Mouse (Mus musculus) gastrocnemius, adult 2 months (tissue): ENCODE results near the gene Gm14190. TPM values are rescaled to one million over a fixed set of nuclear protein-coding genes. Genes with fewer than 3 reads are reported as not detected.
"Not testable (repeated sequence)": the region's sequence is repeated elsewhere in the genome, so short reads cannot be mapped to it uniquely, and the experiment has no call there.

ENCODE experiments used
- DNase-seq: peaks from one replicate; pipeline ENCODE4 v3.0.0; 2022
- H3K27ac ChIP-seq: fragments of 200-600 bp; 2 replicates; pipeline ENCODE4 v1.8.1; 2022; ENCODE audit warnings: mild to moderate bottlenecking
- H3K4me3 ChIP-seq: fragments of 200-600 bp; 2 replicates; pipeline ENCODE4 v1.8.1; 2022; ENCODE audit warnings: mild to moderate bottlenecking, moderate library complexity
- CTCF ChIP-seq: fragments of 200-600 bp; IDR thresholded peaks from 2 replicates; pipeline ENCODE4 v1.8.1; 2022; ENCODE audit warnings: antibody characterized with exemption, mild to moderate bottlenecking, moderate library complexity
- intact Hi-C: fragments of 180-260 bp; cut with DNase I; formaldehyde crosslinking; loops from one replicate; pipeline ENCODE4 v1.15.1; 2025
- long read RNA-seq, 2 experiments: library from polyadenylated mRNA; stranded (forward); transcript quantifications; one replicate each; pipeline ENCODE4 v2.0.0; 2021
- total RNA-seq, 2 experiments: library from RNA; stranded (reverse); gene quantifications; 2 replicates each; pipeline ENCODE4 v1.2.3; 2021

Gene Gm14190
- total RNA-seq = not detected
- long read RNA-seq, experiment 1 = 0 reads
- long read RNA-seq, experiment 2 = 0 reads

DNA sequence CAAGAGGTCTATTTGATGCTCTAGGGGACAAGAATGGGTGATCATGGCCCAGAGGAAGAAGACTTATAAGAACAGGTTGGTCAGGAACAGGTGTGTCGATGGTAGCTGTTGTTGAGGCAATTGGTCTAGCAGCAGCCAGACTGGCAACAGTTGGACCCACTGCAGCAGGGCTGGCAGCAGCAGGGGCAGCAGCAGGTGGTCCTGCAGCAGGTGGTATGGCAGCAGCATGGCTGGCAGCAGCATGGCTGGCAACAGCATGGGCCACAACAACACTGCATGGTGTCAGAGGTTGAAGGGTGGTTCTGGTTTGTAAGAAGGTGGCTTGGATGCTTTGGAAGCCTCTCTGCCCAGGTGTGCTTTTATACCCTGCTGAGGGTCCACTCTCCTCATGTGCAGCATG, at the start of gene Gm14190:
Gene Gm14190, minus strand, starts transcription at position 278 of the 400 bp plus-strand sequence.
- H3K4me3 ChIP-seq = no peak within 1 kb of the TSS
- intact Hi-C loops = no loop called here
- DNase-seq = no peak
- no peak for TF ChIP-seq CTCF
- H3K27ac ChIP-seq = no peak within 1 kb of the TSS

DNA sequence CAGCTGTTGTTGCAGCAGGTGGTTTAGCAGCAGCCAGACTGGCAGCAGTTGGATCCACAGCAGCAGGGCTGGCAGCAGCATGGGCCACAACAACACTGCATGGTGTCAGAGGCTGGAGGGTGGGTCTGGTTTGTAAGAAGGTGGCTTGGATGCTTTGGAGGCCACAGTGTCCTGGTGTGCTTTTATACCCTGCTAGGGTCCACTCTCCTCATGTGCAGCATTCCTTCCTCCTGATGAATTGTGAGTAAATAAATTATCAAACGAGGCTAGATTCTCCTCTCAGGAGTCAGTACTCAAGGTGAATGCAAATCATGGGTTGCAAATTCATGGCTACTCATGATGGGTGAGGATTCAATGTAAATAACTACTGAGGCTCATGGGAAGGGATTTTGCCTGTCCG, 43.6 kb upstream of the Gm14190 start, which contains the start of gene Gm14180:
Gene Gm14180, minus strand, starts transcription at position 101 of the 400 bp plus-strand sequence.
- no peak for DNase-seq
- Histone ChIP-seq H3K4me3 (no peak within 1 kb of the TSS), H3K27ac (no peak within 1 kb of the TSS)
- intact Hi-C loops = no loop called here
- TF ChIP-seq CTCF = no peak

DNA sequence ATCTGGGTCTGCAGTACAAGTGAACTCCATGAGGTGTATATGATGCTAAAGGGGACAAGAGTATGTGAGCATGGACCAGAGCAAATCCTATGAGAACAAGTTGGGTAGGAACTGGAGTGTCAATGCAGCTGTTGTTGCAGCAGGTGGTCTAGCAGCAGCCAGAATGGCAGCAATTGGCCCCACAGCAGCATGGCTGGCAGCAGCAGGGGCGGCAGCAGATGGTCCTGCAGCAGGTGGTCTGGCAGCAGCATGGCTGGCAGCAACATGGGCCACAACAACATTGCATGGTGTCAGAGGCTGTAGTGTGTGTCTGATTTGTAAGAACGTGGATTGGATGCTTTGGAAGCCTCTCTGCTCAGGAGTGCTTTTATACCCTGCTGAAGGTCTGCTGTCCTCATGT, 33.5 kb upstream of the Gm14190 start:
- no peak for TF ChIP-seq CTCF
- intact Hi-C loops = loop anchor here (2.0 kb wide), 1 partner anchor 39 kb away; no protein-coding TSS in a partner anchor
- no peak for DNase-seq
- no peak overlapping the region for H3K4me3 ChIP-seq
- H3K27ac ChIP-seq = no peak overlapping the region

DNA sequence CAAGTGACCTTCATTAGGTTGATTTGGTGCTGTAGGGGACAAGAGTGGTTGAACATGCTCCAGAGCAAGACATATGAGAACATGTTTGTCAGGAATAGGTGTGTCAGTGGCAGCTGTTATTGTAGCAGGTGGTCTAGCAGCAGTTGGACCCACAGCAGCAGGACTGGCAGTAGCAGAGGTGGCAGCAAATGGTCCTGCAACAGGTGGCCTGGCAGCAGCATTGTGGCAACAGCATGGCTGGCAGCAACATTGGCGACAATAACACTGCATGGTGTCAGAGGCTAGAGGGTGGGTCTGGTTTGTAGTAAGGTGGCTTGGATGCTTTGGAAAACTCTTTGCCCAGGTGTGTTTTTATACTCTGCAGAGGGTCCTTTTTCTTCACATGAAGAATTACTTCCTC, 28.2 kb upstream of the Gm14190 start:
- no peak for TF ChIP-seq CTCF
- Histone ChIP-seq H3K27ac (no peak overlapping the region), H3K4me3 (no peak overlapping the region)
- no peak for DNase-seq
- intact Hi-C loops = no loop called here

DNA sequence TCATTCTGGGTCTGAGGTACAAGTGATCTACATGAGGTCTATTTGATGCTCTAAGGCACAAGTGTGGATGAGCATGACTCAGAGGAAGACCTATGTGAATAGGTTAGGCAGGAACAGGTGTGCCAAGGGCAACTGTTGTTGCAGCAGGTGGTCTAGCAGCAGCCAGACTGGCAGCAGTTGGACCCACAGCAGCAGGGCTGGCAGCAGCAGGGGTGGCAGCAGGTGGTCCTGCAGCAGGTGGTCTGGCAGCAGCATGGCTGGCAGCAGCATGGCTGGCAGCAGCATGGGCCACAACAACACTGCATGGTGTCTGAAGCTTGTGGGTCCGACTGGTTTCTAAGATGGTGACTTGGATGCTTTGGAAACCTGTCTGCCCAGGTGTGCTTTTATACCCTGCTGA, 5.3 kb downstream of the Gm14190 start:
- not testable (repeated sequence) for H3K4me3 ChIP-seq, H3K27ac ChIP-seq, DNase-seq
- intact Hi-C loops = loop anchor here (2.0 kb wide), 1 partner anchor 40 kb away; no protein-coding TSS in a partner anchor

DNA sequence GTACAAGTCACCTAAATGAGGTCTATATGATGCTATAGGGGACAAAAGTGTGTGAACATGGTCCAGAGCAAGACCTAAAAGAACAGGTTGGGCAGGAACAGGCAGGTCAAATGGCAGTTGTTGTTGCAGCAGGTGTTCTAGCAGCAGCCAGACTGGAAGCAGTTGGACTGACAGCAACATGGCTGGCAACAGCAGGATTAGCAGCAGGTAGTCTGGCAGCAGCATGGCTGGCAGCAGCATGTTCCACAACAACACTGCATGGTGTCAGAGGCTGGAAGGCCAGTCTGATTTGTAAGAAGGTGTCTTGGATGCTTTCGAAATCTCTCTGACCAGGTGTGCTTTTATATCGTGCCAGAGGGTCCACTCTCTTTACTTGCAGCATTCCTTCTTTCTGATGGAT, 7.1 kb downstream of the Gm14190 start:
- no peak for DNase-seq
- H3K4me3 ChIP-seq = no peak overlapping the region
- H3K27ac ChIP-seq = no peak overlapping the region
- TF ChIP-seq CTCF = no peak
- intact Hi-C loops = no loop called here

DNA sequence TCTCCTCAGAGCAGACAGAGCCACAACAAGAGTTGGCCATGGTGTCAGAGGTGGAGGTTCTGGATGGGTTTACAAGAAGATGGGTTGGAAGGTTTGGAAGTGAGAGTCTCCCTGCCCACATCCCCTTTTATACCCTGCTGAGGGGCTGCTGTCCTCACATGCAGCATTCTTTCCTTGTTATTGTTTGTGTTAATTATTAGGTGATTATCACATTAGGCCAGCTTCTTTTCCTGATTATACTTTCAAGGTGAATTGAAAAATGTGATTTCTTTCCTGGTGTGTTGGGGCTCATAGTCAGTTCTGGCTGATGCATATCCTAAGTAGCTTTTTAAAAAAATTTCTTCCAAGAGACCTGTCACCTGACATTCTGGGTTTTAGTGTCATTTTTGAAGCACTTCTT, 24.7 kb downstream of the Gm14190 start, which contains the start of gene Krtap4-6:
Gene Krtap4-6, minus strand, starts transcription at position 101 of the 400 bp plus-strand sequence.
- intact Hi-C loops = no loop called here
- TF ChIP-seq CTCF = no peak
- Histone ChIP-seq H3K27ac (no peak within 1 kb of the TSS), H3K4me3 (no peak within 1 kb of the TSS)
- no peak for DNase-seq

DNA sequence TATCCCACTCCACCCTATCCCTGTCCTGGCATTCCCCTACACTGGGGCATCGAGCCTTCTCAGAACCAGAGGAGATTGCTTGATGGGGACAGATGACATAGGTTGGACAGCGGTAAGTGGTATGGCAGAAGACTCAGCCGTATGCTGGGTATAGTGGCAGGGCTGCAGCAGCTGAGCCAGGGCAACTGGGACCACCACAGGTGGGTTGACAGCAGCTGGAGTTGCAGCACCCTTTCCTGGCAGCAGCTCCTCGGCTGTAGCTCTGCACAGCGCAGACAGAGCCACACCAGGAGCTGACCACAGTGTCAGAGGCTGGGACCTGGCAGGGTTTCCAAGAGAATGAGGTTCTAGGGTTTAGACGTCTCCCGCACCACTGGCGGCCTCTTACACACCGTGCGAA, 27.7 kb downstream of the Gm14190 start:
- Histone ChIP-seq H3K4me3 (no peak overlapping the region), H3K27ac (no peak overlapping the region)
- no peak for DNase-seq
- intact Hi-C loops = no loop called here
- TF ChIP-seq CTCF = no peak

DNA sequence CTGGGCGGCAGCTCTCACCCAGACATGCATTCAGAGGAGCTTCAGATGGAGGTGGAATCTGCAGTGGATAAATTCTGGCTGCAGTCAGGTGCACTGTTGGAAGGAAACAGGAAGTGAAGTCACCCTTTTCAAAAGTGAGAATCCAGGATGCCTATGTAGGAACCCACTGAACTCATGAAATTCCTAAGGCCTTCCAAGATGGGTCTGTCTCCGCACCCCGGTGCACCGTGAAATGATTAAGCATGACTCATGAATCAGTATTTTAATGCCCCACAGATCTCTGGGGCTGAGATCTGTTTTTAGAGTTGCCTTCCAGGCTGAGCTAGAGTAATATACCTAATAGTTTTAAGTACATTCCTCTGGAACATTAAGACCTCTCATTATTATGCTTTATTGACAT, 31.3 kb downstream of the Gm14190 start:
- intact Hi-C loops = no loop called here
- no peak for DNase-seq
- Histone ChIP-seq H3K4me3 (no peak overlapping the region), H3K27ac (no peak overlapping the region)
- no peak for TF ChIP-seq CTCF

DNA sequence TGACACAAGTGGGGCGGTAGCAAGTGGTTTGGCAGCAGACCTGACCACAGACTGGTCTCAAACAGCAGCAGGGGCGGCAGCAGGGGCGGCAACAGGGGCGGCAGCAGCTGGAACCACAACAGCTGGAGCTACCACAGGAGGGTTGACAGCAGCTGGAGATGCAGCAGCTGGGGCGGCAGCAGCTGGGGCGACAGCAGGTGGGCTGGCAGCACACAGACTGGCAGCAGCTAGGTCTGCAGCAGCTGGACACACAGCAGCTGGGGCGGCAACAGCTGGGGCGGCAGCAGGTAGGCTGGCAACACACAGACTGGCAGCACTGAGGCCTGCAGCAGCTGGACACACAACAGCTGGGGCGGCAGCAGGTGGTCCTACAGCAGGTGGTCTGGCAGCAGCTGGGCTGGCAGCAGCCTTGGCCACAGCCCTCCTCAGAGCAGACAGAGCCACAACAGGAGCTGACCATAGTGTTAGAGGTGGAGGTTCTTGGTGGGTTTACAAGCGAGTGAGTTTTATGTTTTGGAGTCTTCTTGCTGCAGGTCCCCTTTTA, 32.0 kb downstream of the Gm14190 start, which contains the start of gene Gm11563:
Gene Gm11563, minus strand, starts transcription at position 494 of the 544 bp plus-strand sequence.
- H3K27ac ChIP-seq, DNase-seq, intact Hi-C loops, H3K4me3 ChIP-seq: not testable (repeated sequence)

DNA sequence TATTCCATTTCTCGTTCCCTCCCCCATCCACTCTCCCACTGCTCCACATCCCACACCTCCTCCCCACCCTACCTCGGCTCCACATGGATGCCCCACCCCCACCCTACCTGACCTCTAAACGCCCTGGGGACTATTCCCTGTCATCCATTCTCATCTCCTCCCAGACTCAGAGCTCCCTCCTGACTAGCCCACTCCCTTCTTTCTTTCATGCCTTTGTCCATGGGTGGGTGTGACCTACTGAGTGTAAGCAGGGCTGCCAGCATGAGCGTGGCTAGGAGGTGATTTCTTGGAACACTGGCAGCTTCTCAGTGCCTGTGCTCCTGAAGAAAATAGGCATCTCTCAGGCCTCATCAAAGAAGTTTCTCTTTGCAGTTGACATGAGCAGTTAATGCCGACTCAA, 33.5 kb downstream of the Gm14190 start:
- no peak for DNase-seq
- intact Hi-C loops = no loop called here
- no peak for TF ChIP-seq CTCF
- no peak overlapping the region for H3K4me3 ChIP-seq
- no peak overlapping the region for H3K27ac ChIP-seq

DNA sequence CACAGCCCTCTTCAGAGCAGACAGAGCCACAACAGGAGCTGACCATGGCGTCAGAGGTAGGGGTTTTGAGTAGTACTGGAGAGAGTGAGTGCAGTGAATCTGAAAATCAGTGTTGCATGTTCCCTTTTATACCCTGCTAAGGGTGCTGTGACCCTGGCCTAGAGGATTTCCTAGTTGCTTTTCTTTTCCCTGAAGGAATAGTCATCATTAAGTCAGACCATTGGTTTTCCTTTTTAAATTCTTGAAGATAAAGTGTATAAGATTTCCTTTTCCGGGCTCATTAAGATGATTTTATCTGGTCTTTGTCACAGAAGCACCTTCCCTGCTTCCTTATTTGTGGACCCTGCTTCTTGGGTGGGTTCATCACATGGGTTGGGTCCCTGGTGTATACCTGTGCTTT, 40.4 kb downstream of the Gm14190 start, which contains the start of gene Gm11555:
Gene Gm11555, minus strand, starts transcription at position 101 of the 400 bp plus-strand sequence.
- DNase-seq = no peak
- TF ChIP-seq CTCF = no peak
- H3K27ac ChIP-seq = no peak within 1 kb of the TSS
- no peak within 1 kb of the TSS for H3K4me3 ChIP-seq
- intact Hi-C loops = no loop called here

DNA sequence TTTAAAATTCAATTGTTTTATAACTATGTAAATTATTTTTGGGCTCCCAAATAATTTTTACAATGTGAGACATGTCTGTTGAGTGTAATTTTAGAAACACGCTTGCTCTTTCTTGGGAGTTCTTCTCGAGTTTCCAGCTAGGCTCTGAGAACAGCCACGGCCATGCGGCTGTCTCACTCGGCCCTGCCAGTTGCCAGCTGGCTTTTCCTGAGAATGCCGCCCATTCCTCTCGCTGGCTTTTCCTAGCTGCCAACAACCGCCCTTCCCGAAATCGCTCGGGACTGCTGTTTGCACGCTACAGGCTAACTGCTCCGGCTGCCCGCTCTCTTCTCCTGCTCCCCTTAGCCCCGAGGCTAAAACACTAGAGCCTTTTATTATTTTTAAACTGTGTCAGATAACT, 44.1 kb downstream of the Gm14190 start:
- peak; percentile 19 for DNase-seq
- intact Hi-C loops = no loop called here
- no peak for TF ChIP-seq CTCF
- Histone ChIP-seq H3K27ac (no peak overlapping the region), H3K4me3 (no peak overlapping the region; the same call in 1 of the 2 replicates)

DNA sequence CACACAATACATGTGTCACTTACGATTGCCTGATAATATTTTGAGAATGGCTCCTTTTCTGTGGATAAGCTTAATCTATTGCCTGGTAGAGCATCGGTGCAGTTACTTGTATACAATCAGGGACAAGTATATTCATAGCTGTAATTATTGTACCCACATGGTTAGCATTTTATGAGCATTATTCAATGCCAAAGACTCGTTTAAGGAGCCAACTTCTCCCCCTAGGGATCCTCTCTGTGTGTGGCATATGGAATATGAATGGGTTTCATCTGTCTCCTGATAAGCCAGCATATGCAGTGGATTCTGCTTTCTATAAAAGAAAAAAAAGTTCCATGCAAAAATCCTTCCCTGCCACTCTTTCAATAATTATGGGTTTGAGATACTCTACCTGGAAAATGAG, 46.2 kb downstream of the Gm14190 start:
- no peak for DNase-seq
- H3K27ac ChIP-seq = no peak overlapping the region
- no peak overlapping the region for H3K4me3 ChIP-seq
- no peak for TF ChIP-seq CTCF
- intact Hi-C loops = no loop called here

DNA sequence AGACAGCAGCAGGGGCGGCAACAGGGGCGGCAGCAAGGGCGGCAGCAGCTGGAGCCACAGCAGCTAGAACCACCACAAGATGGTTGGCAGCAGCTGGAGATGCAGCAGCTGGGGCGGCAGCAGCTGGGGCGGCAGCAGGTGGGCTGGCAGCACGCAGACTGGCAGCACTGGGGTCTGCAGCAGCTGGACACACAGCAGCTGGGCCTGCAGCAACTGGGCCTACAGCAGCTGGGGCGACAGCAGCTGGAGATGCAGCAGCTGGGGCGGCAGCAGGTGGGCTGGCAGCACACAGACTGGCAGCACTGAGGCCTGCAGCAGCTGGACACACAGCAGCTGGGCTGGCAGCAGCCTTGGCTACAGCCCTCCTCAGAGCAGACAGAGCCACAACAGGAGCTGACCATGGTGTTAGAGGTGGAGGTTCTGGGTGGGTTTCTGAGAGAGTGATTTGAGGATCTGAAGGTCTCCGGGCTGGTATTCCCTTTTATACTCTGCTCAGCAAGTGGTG, 46.9 kb downstream of the Gm14190 start, which contains the start of gene Krtap4-7:
Gene Krtap4-7, minus strand, starts transcription at position 455 of the 505 bp plus-strand sequence.
- H3K27ac ChIP-seq, DNase-seq, intact Hi-C loops, H3K4me3 ChIP-seq: not testable (repeated sequence)
